Mouse (Mus musculus): ENCODE data around the gene Naaladl2. TPM values are rescaled to one million over a fixed set of nuclear protein-coding genes. Genes with fewer than 3 reads are reported as not detected.

Naaladl2 gene
- total and polyA plus RNA-seq, 3 experiments = 0.13 TPM; not detected in 2

DNA sequence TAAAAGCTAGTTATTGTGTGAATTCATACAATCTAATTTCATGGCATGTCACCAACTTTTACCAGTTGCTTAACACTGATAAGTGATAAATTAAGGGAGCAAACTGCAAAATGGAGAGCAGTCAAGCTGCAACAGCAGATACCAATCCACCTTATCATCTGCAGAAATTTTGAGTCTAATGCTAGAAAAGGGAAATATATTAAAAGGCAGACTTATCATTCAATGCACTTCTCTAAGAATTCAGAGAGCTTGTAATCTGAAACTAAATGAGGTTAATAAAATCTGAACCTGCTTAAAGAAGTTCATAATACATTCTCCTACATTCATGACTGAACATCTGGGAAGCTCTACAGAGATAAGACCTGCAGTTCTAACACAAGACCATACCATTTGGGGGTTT is 480.3 kb downstream of the Naaladl2 start:
- Histone ChIP-seq H3K9ac (ENCODE audit: insufficient read depth, low read depth) (no peak overlapping the region), H3K27ac (ENCODE audit: insufficient read depth, low read depth) (no peak overlapping the region), H3K4me3 (replicated peaks in 1 of 3; ENCODE audit: low read depth in 2 of 3, low read length in 2 of 3, poor library complexity in 1 of 3) (no peak overlapping the region), H3K36me3 (replicated peaks in 1 of 2; ENCODE audit: control insufficient read depth in 1 of 2, insufficient read depth in 1 of 2, low read length in 1 of 2) (no peaks in the 10 kb centered on the region), H3K9me3 (replicated peaks; ENCODE audit: low read length) (peaks cover 2% of the 10 kb centered on the region), H3K4me1 (ENCODE audit: control insufficient read depth in 1 of 2, insufficient read depth in 2 of 2) (no peaks in the 10 kb centered on the region), H3K4me2 (ENCODE audit: insufficient read depth, low read depth, poor library complexity, severe bottlenecking) (no peak overlapping the region), H3K27me3 (replicated peaks) (no peaks in the 10 kb centered on the region), H3K79me2 (replicated peaks; ENCODE audit: control insufficient read depth, extremely low read depth, insufficient read depth, poor library complexity, severe bottlenecking) (no peaks in the 10 kb centered on the region)
- in situ Hi-C loops (cut with MboI; ENCODE audit: low pct_ligation_motif_present, low pct_unique_long_range_greater_than_20kb, low sequenced_read_pairs) = no loop called here
- DNase-seq (ENCODE audit: extremely low read depth) = no peak
- TF ChIP-seq JUND (conservative IDR thresholded peaks at IDR 0.05; ENCODE audit: low read depth, low read length) = no peak
- TF ChIP-seq MAX (IDR thresholded peaks at IDR 0.05; ENCODE audit: low read length) = no peak
- TF ChIP-seq IRF4 (IDR thresholded peaks at IDR 0.05; ENCODE audit: low read depth, low read length) = no peak
- TF ChIP-seq ETS1 (conservative IDR thresholded peaks at IDR 0.05; ENCODE audit: low read depth, low read length) = no peak
- no peak for TF ChIP-seq JUN (IDR thresholded peaks at IDR 0.05; ENCODE audit: insufficient read depth, low read depth, low read length)
- TF ChIP-seq ELF1 (IDR thresholded peaks at IDR 0.05; ENCODE audit: low read depth, low read length) = no peak
- no peak for TF ChIP-seq ZMIZ1 (IDR thresholded peaks at IDR 0.05; ENCODE audit: low read depth, low read length)
- TF ChIP-seq SIN3A (IDR thresholded peaks at IDR 0.05; ENCODE audit: low read length) = no peak
- TF ChIP-seq EP300 (IDR thresholded peaks at IDR 0.05; ENCODE audit: low read length) = no peak
- no peak for TF ChIP-seq TCF12 (IDR thresholded peaks at IDR 0.05; ENCODE audit: low read depth, low read length)
- TF ChIP-seq MXI1 (IDR thresholded peaks at IDR 0.05; ENCODE audit: low read depth, low read length) = no peak
- dilution Hi-C loops (cut with MboI; ENCODE audit: extremely low pct_ligation_motif_present, extremely low pct_unique_long_range_greater_than_20kb, low sequenced_read_pairs) = no loop called here

- Histone ChIP-seq H3K9ac (ENCODE audit: insufficient read depth, low read depth) (no peak overlapping the region), H3K27me3 (replicated peaks) (no peaks in the 10 kb centered on the region), H3K27ac (ENCODE audit: insufficient read depth, low read depth) (no peak overlapping the region), H3K9me3 (replicated peaks; ENCODE audit: low read length) (peaks cover 16% of the 10 kb centered on the region), H3K4me1 (ENCODE audit: control insufficient read depth in 1 of 2, insufficient read depth in 2 of 2) (no peaks in the 10 kb centered on the region), H3K4me3 (replicated peaks in 1 of 3; ENCODE audit: low read depth in 2 of 3, low read length in 2 of 3, poor library complexity in 1 of 3) (no peak overlapping the region), H3K36me3 (replicated peaks in 1 of 2; ENCODE audit: control insufficient read depth in 1 of 2, insufficient read depth in 1 of 2, low read length in 1 of 2) (no peaks in the 10 kb centered on the region), H3K79me2 (replicated peaks; ENCODE audit: control insufficient read depth, extremely low read depth, insufficient read depth, poor library complexity, severe bottlenecking) (no peaks in the 10 kb centered on the region), H3K4me2 (ENCODE audit: insufficient read depth, low read depth, poor library complexity, severe bottlenecking) (no peak overlapping the region)
- no peak for DNase-seq (ENCODE audit: extremely low read depth)
- in situ Hi-C loops (cut with MboI; ENCODE audit: low pct_ligation_motif_present, low pct_unique_long_range_greater_than_20kb, low sequenced_read_pairs) (no loop called here), dilution Hi-C loops (cut with MboI; ENCODE audit: extremely low pct_ligation_motif_present, extremely low pct_unique_long_range_greater_than_20kb, low sequenced_read_pairs) (no loop called here)
- TF ChIP-seq MYC (IDR thresholded peaks at IDR 0.05; ENCODE audit: low read depth, low read length) = no peak
- no peak for TF ChIP-seq GABPA (IDR thresholded peaks at IDR 0.05; ENCODE audit: insufficient replicate concordance, low read depth, low read length)
- no peak for TF ChIP-seq MAZ (IDR thresholded peaks at IDR 0.05; ENCODE audit: low read depth, low read length)
- TF ChIP-seq USF1 (IDR thresholded peaks at IDR 0.05; ENCODE audit: low read depth, low read length) = no peak
- TF ChIP-seq TCF12 (IDR thresholded peaks at IDR 0.05; ENCODE audit: low read depth, low read length) = no peak
- TF ChIP-seq TBP (conservative IDR thresholded peaks at IDR 0.05; ENCODE audit: low read depth, low read length) = no peak
- no peak for TF ChIP-seq IRF4 (IDR thresholded peaks at IDR 0.05; ENCODE audit: low read depth, low read length)
- no peak for TF ChIP-seq NELFE (IDR thresholded peaks at IDR 0.05; ENCODE audit: low read depth, low read length)
- TF ChIP-seq UBTF (IDR thresholded peaks at IDR 0.05; ENCODE audit: low read depth, low read length) = no peak
- TF ChIP-seq CHD2 (IDR thresholded peaks at IDR 0.05; ENCODE audit: low read length) = no peak
- no peak for TF ChIP-seq EP300 (IDR thresholded peaks at IDR 0.05; ENCODE audit: low read length)
- TF ChIP-seq MXI1 (IDR thresholded peaks at IDR 0.05; ENCODE audit: low read depth, low read length) = no peak
- TF ChIP-seq MEF2A (IDR thresholded peaks at IDR 0.05; ENCODE audit: borderline replicate concordance, low read depth, low read length) = no peak
- TF ChIP-seq ELF1 (IDR thresholded peaks at IDR 0.05; ENCODE audit: low read depth, low read length) = no peak
- no peak for TF ChIP-seq RAD21 (IDR thresholded peaks at IDR 0.05; ENCODE audit: low read depth, low read length)
- TF ChIP-seq CTCF (conservative IDR thresholded peaks at IDR 0.05 in 1 of 2, IDR thresholded peaks at IDR 0.05 in 1 of 2; ENCODE audit: low read depth in 2 of 2, low read length in 2 of 2) = no peak
- no peak for TF ChIP-seq JUN (IDR thresholded peaks at IDR 0.05; ENCODE audit: insufficient read depth, low read depth, low read length)
- no peak for TF ChIP-seq POLR2A (IDR thresholded peaks at IDR 0.05; ENCODE audit: low read depth, low read length)
- no peak for TF ChIP-seq MAFK (IDR thresholded peaks at IDR 0.05; ENCODE audit: insufficient replicate concordance, low read length)
- no peak for TF ChIP-seq USF2 (conservative IDR thresholded peaks at IDR 0.05; ENCODE audit: low read depth, low read length)
Measured at GRCm38 (mm10) chr3:24630032-24630431, 514.0 kb downstream of the Naaladl2 start.

Measured in CH12.LX (cell line).